Mouse (Mus musculus) heart, adult 9 months (tissue): Measurements from ENCODE around the gene Brip1.

Source experiments
- DNase-seq, 2 experiments: peaks; one replicate each; pipeline ENCODE4 v3.0.0; 2022; ENCODE audit warnings: low spot score in 2 of 2

Gene Brip1

DNA sequence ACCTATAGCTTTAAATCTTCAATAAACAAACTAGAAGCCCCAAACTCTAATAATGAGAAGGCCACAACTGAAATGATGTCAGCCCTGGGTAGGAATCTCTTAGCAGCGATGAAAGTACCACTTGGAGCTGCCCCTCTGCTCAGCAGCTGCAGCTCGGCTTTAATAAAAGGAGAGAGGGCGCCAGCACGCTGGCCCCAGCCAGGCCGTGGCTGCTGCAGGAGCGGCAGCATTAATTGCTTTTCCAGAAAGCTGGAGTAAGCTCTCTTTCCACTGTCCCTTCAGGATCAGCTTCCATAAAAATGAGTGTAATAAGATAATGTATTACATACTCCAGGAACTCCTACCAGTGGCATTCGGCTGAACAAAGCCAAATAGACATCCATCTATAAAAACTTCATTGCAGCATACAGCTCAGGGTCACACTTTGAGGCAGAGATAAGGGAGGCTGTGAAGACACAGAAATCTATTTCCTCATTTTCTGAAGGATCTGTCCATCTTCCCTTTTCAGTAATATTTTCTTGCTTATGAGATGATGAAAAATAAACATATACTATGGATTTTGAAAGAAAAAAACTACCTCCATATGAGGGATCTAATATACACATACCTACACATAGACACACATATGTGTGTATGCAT is 174.3 kb downstream of the Brip1 start:
- DNase-seq = no peak

DNA sequence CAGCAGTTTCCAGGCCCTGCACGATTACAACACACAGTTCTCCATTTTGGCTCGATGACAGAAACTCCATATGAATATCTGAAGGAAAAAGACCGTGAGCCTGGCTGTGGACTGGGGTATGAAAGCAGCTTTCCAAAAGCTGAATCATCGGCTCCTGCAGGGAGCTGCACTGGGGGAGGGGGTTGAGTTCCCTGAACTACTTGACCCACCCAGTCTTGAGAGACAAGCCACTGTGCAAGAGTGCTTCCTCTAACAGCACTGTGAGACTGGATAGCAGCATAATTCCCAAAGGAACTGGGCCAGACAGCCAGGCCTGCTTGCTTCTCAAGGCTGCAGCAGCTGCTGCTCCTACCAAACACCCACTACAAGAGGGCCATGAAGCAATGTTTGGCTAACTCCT is 178.6 kb downstream of the Brip1 start:
- DNase-seq = peak; percentile 65 to 76

DNA sequence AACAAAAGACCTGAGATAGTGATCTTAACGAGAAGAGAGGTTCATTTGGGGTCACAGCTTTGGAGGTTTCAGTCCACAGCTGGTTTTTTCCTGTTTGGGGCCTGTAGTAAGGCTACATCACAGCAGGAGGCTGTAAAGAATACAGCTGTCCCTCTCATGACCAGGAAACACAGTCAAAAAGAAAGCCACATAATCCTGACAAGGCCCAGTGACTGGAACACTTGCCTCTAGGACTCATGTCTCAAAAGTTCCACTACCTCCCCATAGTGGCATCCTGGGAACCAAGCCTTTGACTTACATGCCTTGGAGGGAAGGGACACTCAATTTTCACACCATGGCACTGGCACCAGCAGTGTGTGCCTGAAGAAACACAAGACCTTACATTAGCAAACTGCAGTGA is 181.0 kb downstream of the Brip1 start:
- DNase-seq = no peak

DNA sequence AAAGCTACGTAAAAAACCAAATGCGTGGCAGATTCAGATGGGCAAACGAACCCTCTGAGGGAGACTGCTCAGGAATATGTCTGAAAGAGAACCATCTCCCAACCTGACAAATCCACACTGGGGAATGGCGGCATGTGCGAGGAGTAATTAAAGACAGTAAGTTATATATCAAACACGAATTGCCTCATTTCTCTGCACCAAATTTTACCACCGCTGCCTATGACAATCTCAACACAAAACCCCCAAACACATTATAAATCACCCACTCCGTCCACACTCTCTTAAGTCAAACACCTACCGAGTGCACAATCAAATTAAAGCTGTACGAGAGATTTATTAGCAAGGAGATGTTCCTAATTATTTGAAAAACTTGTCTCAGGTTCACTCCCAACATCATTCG is 184.8 kb downstream of the Brip1 start:
- no peak for DNase-seq

DNA sequence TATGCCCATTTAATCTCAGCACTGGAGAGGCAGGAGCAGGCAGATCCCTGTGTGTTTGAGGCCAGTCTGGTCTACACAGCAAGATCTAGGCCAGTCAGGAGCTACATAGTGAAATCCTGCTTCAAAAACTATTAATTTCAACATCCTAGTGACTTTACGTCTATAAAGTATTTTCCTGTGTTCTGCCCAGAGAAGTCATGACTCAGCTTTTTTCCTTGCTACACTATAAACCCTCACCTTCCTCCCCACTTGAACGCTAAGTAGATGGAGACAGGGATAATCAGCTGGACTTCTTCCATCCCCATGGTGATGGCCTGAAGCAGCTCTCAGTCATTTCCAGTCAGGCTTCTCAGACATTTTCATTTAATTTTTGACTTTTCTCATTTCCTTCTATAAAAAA is 187.9 kb downstream of the Brip1 start:
- no peak for DNase-seq

DNA sequence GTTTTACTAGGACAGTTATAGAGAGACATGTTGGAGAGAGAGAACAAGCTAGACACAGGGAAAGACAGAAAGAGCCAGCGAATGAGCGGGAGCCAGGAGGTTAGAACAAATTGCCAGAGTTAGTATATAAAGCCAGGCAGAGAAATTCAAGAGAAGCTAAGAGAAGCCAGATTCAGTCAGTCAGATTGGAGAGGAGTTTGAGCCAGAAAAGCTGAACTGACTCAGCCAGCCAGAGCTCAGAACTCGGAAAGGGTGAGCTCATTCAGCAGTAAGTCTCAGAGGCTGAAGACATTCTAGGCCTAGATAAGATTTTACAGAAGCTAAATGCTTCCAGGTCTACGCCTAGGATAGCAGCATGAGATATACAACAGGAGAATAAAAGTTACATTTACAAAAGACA is 190.5 kb downstream of the Brip1 start:
- DNase-seq = no peak

DNA sequence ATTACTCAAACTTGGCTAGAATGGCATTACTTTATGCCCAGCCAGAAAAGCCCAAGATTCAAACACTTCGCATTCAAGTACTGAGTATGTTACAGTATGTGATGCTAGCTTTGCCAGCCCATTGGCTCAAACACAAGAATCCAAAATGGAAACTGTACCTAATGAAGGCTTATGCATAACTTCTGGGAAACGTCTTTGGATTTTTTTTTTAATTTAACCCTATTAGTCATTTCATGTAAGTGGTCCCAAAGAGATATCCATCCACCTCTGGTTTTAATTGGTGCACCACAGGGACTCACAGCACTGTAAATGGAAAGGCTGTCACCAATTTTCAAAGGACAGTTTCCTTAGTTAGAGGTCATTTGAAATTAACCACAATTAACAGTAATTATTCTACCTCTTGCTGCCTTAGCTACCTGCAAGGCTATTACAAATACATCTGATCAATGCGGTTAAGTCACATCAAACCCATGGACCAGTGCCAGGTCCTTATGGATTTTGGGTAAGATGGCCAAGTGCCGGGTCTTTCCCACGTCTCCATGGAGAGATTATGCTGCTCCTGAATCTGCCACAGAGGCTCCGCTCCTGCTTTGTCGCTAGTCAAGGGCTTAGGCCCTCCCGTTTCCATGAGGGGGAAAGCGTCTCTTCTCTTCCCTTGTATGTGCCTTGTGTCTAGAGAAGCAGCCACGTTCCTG is 192.6 kb downstream of the Brip1 start:
- DNase-seq = no peak
